Mouse (Mus musculus) limb, embryonic 14.5 days (tissue): ENCODE data around the gene Stom. TPM values are rescaled to one million over a fixed set of nuclear protein-coding genes. Genes with fewer than 3 reads are reported as not detected.

Source experiments
- ATAC-seq: fragments of 200-750 bp; cut with Nextera tagmentation; 2 replicates; pipeline ENCODE4 v1.8.0; 2017; ENCODE audit warnings: low read depth, moderate number of reproducible peaks, moderate TSS enrichment; ENCODE audit not compliant: low FRiP score
- DNase-seq: peaks from one replicate; pipeline ENCODE4 v3.0.0-alpha.2; 2015; ENCODE audit warnings: low spot score
- H3K27ac ChIP-seq: fragments of 300-500 bp; sonication (generic); replicated peaks from 2 replicates; pipeline ENCODE4 v1.5.1; 2014; ENCODE audit warnings: low read depth, mild to moderate bottlenecking, low read length, moderate library complexity, mixed read lengths
- H3K27me3 ChIP-seq: fragments of 300-500 bp; sonication (generic); 2 replicates; pipeline ENCODE4 v1.6.1; 2014; ENCODE audit warnings: low read length, mixed read lengths; ENCODE audit not compliant: control insufficient read depth, insufficient read depth
- H3K36me3 ChIP-seq: fragments of 300-500 bp; sonication (generic); 2 replicates; pipeline ENCODE4 v1.6.1; 2014; ENCODE audit warnings: mild to moderate bottlenecking, low read length, moderate library complexity, mixed read lengths; ENCODE audit not compliant: control insufficient read depth, insufficient read depth
- H3K4me1 ChIP-seq: fragments of 300-500 bp; sonication (generic); 2 replicates; pipeline ENCODE4 v1.6.1; 2014; ENCODE audit warnings: antibody characterized with exemption, low read length, mixed read lengths; ENCODE audit not compliant: control insufficient read depth, insufficient read depth
- H3K4me2 ChIP-seq: fragments of 300-500 bp; sonication (generic); replicated peaks from 2 replicates; pipeline ENCODE4 v1.6.1; 2014; ENCODE audit warnings: low read depth, mild to moderate bottlenecking, low read length, moderate library complexity; ENCODE audit not compliant: severe bottlenecking
- H3K4me3 ChIP-seq: fragments of 300-500 bp; sonication (generic); replicated peaks from 2 replicates; pipeline ENCODE4 v1.5.1; 2014; ENCODE audit warnings: low read length
- H3K9ac ChIP-seq: fragments of 300-500 bp; sonication (generic); 2 replicates; pipeline ENCODE4 v1.6.1; 2014; ENCODE audit warnings: mild to moderate bottlenecking, low read depth, low read length, moderate library complexity; ENCODE audit not compliant: severe bottlenecking
- H3K9me3 ChIP-seq: fragments of 300-500 bp; sonication (generic); 2 replicates; pipeline ENCODE4 v1.6.1; 2016; ENCODE audit warnings: low read length; ENCODE audit not compliant: control insufficient read depth
- POLR2A ChIP-seq: fragments of 200-500 bp; IDR thresholded peaks from 2 replicates; pipeline ENCODE4 v1.8.0; 2012; ENCODE audit warnings: inconsistent platforms, mild to moderate bottlenecking, moderate library complexity, borderline replicate concordance; ENCODE audit not compliant: insufficient read depth, insufficient read length; ENCODE audit errors: extremely low read depth
- WGBS: fragments of 180-500 bp; shearing (Covaris S2); extraction: QIAGEN DNeasy Blood & Tissue Kit; methylation state at CpG from one replicate; pipeline ENCODE4 v1.1.7; 2014; 5-methylcytosine and 5-hydroxymethylcytosine counted together
- polyA plus RNA-seq, 2 experiments: library from polyadenylated mRNA; depleted of rRNA in 1 of 2; stranded (reverse) in 1 of 2; unstranded in 1 of 2; fragments of >200 nt; fragmentation: Nextera tagmentation in 1 of 2; extraction: Ambion mirVana in 1 of 2; gene quantifications; 2 replicates each; pipeline versions ENCODE4 v1.2.1 to v1.2.3; 2012 to 2014

Stom gene
- polyA plus RNA-seq, 2 experiments, result 14.0 to 19.1 TPM

- Histone ChIP-seq H3K27ac (no peak overlapping the region), H3K9me3 (no peaks in the 10 kb centered on the region), H3K4me1 (no peaks in the 10 kb centered on the region), H3K27me3 (no peaks in the 10 kb centered on the region), H3K4me2 (no peak overlapping the region), H3K36me3 (peaks cover 29% of the 10 kb centered on the region), H3K9ac (no peak overlapping the region), H3K4me3 (no peak overlapping the region)
- no peak for DNase-seq
- TF ChIP-seq POLR2A, result no peak
- 14% methylated on average over 3 of the region's 3 CpGs for WGBS
- 0 out of 2 replicates have a peak, but pooled peaks have one; percentile 12 for ATAC-seq
Observed at GRCm38 (mm10) chr2:35291856-35292255, 44.9 kb downstream of the Stom start.

GRCm38 (mm10) chr2:35288758-35289635 is 47.8 kb downstream of the Stom start:
- WGBS, result 41% methylated on average over 13 of the region's 13 CpGs
- no peak for ATAC-seq
- Histone ChIP-seq H3K4me3 (no peak overlapping the region), H3K27ac (no peak overlapping the region), H3K9ac (no peak overlapping the region), H3K4me1 (no peaks in the 10 kb centered on the region), H3K36me3 (peaks cover 23% of the 10 kb centered on the region), H3K9me3 (no peaks in the 10 kb centered on the region), H3K4me2 (no peak overlapping the region), H3K27me3 (0 out of 2 replicates have a peak, but pooled peaks cover under 1% of the 10 kb centered on the region)
- TF ChIP-seq POLR2A, result no peak
- peak; percentile 71 for DNase-seq

- Histone ChIP-seq H3K9ac (no peak overlapping the region), H3K4me1 (peaks cover 7% of the 10 kb centered on the region; the same call in 1 of the 2 replicates), H3K27me3 (peaks cover 18% of the 10 kb centered on the region; the same call in 1 of the 2 replicates), H3K36me3 (peaks cover 18% of the 10 kb centered on the region), H3K4me3 (no peak overlapping the region), H3K4me2 (no peak overlapping the region), H3K9me3 (no peaks in the 10 kb centered on the region), H3K27ac (no peak overlapping the region)
- 82% methylated on average over 12 of the region's 12 CpGs for WGBS
- no peak for DNase-seq
- no peak for ATAC-seq
- TF ChIP-seq POLR2A, result no peak
Observed at GRCm38 (mm10) chr2:35287017-35287620, 49.7 kb downstream of the Stom start.

GRCm38 (mm10) chr2:35285209-35285608 is 51.6 kb downstream of the Stom start:
- Histone ChIP-seq H3K4me3 (no peak overlapping the region), H3K4me1 (peaks cover 8% of the 10 kb centered on the region; the same call in 1 of the 2 replicates), H3K27ac (no peak overlapping the region), H3K27me3 (peaks cover 27% of the 10 kb centered on the region), H3K9ac (no peak overlapping the region), H3K9me3 (no peaks in the 10 kb centered on the region), H3K36me3 (0 out of 2 replicates have a peak, but pooled peaks cover 8% of the 10 kb centered on the region), H3K4me2 (no peak overlapping the region)
- ATAC-seq, result no peak
- no peak for DNase-seq
- TF ChIP-seq POLR2A, result no peak
- 75% methylated on average over 5 of the region's 5 CpGs for WGBS

- peaks cover 8% of the 10 kb centered on the region; the same call in 1 of the 2 replicates for H3K4me1 ChIP-seq
- DNase-seq (no peak), ATAC-seq (no peak)
- whole genome bisulfite sequencing, result 89% methylated on average over 4 of the region's 4 CpGs
- no peak overlapping the region for H3K4me3 ChIP-seq
- 0 out of 2 replicates have a peak, but pooled peaks cover 8% of the 10 kb centered on the region for H3K36me3 ChIP-seq
- peaks cover 27% of the 10 kb centered on the region for H3K27me3 ChIP-seq
- no peak overlapping the region for H3K9ac ChIP-seq
- H3K27ac ChIP-seq, result no peak overlapping the region
- no peaks in the 10 kb centered on the region for H3K9me3 ChIP-seq
- TF ChIP-seq POLR2A, result no peak
- H3K4me2 ChIP-seq, result no peak overlapping the region
Observed at GRCm38 (mm10) chr2:35283997-35284396, 52.8 kb downstream of the Stom start.
